Mouse (Mus musculus) telencephalon, adult 2 months (tissue): ENCODE measurements around the gene Arpc3.
A peak's percentile ranks its signal among the peaks of the same experiment; 100 is the strongest.
"Not testable (repeated sequence)": the region's sequence is repeated elsewhere in the genome, so short reads cannot be mapped to it uniquely, and the experiment has no call there.

Experiments
- DNase-seq: peaks from one replicate; pipeline ENCODE4 v3.0.0-alpha.2; 2011; ENCODE audit warnings: low read depth, low spot score

Gene Arpc3

DNA sequence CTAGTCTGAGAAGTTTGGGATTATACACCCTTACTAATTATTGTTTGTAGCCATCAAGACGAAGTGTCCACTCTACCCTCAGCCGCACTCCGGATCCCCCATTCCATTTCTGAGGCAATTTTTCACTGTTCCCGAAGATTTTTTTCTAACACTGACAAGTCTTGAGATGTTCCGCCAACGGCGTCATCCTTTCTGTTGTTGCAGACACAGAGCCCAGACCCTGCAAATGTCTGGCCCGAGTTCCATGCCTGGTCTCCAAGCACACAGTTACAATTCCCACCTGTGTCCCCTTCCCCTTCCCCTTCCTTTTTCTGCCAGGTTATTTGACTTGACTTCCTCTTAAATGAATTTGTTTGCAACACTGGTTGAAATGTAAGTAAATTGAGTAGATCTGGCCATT is 8.2 kb downstream of the Arpc3 start:
- DNase-seq: no peak

DNA sequence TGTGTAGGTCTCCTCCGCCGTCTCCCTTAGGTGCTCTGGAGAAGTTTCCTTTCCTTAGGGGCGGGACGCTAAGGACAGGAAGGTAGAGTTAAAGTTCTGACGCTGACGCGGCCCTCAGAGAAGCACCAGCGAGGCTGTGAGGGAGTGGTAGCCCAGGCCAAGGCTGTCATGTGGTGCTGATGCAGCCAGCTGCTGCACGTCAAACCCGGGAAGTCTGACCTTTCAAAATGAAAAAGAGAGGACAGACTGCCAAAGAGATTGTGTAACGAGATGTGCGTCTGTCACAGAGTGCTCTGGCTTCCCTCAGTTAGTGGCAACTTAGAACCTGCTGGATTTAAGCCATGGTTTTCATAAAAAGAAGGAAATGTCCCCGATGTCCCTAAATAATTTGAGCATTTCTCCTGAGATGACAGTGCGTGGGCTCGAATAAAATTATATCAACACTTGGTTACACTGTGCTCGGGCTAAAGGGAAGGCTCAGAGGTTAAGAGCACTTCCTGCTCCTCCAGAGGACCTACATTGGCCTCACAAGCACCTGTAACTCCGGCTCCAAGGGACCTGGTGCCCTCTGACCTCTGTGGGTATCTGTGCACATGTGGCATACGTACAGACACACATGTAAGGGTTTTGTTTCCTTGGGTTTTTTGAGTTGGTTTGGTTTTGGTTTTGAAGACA is 9.1 kb downstream of the Arpc3 start:
- peak; percentile 63 for DNase-seq

DNA sequence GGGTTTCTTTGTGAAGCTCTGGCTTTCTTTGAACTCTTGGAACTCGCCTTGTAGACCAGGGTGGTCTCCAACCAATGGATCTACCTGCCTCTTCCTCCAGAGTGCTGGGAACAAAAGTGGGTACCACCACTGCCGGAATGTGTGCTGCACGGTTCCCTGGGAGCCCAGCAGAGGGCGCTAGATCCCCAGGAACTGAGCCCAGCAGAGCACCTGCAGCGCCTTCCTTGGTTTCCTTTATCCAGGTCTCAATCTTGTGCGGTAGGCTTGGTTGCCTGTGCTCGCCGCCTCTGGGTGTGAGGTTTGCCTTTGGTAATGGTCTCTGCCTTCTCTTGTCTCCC is 9.6 kb downstream of the Arpc3 start:
- DNase-seq: no peak

DNA sequence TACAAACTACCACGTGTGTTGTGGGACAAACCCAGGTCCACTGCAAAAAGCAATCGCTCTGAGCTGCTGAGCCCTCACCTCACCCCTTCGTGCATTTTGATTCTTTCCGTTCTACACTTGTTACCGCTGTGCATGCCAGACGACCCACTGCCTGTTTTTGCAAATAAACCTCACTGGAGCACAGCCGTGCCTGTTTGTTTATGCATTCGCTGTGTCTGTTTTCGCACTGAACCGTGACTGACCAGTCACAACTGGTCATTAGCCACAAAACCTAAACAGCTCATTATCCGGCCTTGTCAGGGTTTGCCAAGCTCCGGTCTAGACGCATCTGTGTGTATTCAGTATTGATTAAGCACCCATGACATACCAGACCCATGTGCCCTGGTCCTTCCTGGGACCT is 10.5 kb downstream of the Arpc3 start:
- DNase-seq: no peak

DNA sequence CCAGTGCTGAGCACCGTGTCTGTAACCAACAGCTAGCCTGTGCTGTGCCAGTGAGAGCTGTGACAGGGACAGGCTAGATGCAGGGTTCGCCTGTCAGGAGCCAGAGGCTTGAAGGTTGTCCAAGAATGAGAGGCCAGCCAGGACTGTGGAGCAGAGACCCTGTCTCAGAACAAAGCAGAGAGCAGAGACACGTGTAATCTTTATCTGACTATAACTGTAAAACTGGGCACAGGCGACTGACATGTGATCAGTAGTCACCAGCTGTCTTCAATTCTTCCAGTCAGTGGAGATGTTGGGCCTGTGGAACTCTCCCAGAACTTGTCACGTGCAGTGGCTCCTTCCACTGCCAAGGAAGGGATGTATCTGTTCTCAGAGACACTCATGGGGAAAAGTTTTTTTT is 11.1 kb downstream of the Arpc3 start:
- DNase-seq: peak; percentile 81

DNA sequence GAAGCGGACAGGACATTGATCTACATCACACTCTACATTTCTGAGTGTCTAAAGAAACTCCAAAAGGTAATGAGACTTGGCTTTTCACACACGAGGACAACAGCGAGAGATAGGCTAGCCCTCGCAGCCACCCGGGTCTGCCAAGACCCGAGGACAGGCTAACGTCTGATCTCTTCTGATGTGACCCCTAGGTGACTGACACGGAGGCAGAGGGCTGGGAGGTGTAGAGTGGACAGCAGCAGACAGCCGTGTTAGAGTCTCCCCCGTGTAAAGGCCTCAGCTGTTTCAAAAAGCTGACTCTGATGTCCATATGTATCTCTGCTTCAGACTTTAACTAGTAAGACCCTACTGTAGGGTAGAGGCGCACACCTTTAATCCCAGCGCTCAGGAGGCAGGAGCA is 11.7 kb downstream of the Arpc3 start:
- no peak for DNase-seq

DNA sequence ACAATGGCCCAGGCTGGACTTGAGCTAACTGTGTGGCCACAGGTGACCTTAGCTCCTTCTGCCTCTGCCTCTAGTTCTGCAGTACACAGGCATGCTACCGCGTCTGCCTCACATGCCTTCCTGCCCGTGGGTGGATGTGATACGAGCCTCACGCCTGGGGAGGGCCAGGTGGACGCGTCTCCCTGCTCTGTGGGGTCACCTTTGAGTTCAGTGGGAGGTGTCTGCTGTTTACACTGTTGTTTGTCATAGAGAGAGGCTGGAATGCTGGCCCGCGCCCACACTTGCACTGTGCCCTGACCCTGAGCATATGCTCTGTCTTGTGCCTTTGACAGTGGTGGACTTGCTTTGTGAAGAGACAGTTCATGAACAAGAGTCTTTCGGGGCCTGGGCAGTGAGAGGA is 13.9 kb downstream of the Arpc3 start:
- no peak for DNase-seq

DNA sequence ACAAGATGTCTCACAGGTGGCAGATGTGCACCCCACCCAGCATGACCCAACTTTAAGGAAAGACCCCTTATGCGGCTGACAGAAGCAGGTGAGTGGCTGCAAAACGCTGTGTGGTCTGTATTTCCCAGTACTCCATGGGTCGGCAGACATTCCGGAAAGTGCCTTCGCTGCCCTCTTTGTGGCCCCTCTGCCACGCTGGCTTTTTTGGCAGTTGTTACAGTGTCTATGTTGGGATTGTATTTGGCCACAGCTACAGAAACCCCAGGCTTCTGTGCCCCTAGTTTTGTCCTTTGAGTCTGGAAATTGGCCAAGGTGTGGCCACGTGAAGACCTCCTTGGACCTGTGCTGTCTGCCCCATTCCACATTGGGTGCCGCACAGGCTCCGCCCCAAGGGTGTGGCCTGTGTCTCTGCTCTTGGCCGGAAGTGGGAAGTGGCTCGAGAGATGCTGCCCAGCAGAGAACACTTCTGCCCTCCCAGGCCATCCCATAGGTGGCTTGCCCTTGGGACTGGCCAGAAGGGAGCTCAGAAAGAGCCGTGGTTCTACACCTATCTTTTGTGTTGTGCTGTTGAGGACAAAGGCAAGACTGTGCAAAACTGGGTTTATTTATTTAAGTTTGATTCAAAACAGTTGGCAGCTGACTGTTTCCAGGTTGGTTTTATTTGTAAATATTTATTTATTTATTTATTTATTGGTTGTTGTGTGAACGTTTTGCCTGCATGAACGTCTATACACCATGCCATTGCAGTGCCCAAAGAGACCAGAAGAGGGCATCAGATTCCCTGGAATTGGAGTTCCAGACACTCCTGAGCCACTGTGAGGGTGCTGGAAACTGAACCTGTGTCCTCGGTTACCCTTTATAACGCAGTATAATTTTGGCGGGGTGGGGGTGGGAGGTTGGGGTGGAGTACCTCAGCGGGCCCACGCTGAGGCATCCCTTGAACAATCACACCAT is 18.3 kb downstream of the Arpc3 start:
- DNase-seq: no peak

DNA sequence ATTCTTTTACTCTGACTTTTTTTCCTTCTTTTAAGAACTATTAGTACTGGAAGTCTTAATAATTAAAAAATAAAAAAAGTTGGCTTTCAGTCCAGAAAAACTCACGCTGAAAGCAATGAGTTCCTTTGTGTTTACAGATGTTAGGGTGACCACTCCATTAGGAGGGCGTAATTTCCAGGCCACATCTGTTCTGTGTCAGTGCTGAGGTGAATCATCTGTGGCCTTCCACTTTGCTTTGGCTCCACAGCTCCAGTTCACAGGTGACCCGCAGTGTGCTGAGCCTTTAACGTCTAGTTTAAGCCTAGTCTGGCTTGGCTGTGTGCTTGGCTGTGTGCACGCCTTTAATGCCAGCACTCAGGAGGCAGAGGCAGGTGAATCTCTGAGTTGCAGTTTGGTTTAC is 20.2 kb downstream of the Arpc3 start:
- no peak for DNase-seq

DNA sequence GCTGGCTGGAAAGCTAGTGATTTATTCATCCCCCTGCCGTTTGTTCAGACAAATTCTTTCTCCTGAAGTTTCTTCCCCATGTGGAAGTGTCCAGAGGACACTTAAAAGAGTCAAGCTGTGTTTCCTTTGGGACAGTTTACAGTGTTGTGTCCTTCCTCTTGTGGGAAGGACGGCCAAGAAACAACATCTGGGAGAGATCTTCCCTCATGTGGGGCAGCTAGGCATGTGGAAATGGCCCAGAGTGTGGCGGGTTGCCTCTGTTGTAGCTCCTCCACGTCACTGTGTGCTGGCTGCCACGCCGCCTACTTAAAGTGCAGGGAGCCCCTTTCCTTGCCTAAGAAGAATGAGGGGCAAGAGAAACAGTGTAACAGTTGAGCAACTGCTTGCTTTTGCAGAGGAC is 21.1 kb downstream of the Arpc3 start:
- DNase-seq: no peak

DNA sequence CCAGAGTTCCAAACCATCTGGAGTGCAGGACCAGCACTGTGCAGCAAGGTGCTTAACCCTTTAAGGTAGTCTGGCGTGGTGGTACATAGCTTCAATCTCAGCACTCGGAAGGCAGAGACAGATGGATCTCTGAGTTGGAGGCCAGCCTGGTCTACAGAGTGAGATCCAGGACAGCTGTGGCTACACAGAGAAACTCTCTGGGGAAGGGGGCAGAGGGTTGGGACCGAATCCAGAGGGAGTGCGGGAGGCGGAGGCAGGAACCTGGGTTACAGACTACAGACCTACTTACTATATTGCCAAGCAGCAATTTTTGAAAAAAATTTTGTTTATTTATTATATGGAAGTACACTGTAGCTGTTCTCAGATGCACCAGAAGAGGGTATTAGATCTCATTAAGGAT is 22.7 kb downstream of the Arpc3 start:
- DNase-seq: no peak

DNA sequence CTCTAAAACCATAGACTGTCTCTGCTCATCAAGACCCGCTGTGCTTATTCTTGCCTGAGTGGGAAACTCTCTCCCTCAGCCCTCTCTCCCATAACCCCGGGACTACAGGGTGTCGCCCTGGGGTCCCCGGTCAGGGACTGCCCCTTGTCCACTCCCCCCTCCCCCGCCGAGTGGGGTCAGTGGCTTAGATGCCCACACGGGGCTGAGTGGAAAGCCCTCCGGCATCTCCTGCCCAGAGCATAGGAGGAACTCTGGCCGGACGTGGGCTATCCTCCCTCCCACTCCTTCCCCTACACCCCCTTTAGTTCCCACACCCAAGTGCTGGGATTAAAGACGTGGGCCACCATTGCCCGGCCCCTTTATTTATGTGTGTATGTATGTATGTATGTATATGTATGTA is 23.8 kb downstream of the Arpc3 start:
- no peak for DNase-seq

DNA sequence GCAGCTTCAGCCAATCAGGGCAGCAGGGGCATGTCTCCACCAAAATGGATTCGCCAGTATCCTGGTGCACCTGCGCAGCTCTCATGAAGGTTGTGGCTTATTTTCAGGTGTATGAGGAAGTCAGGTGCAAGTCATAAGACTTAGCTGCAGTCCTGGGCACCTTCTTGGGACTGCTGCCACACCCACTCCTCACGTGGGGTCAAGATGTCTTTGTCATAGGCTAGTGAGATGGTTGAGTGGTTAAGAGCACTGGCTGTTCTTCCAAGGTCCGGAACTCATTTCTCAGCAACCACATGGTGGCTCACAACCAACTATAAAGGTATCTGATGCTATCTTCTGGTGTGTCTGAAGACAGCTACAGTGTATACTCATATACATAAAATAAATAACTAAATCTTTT is 29.0 kb downstream of the Arpc3 start:
- not testable (repeated sequence) for DNase-seq

DNA sequence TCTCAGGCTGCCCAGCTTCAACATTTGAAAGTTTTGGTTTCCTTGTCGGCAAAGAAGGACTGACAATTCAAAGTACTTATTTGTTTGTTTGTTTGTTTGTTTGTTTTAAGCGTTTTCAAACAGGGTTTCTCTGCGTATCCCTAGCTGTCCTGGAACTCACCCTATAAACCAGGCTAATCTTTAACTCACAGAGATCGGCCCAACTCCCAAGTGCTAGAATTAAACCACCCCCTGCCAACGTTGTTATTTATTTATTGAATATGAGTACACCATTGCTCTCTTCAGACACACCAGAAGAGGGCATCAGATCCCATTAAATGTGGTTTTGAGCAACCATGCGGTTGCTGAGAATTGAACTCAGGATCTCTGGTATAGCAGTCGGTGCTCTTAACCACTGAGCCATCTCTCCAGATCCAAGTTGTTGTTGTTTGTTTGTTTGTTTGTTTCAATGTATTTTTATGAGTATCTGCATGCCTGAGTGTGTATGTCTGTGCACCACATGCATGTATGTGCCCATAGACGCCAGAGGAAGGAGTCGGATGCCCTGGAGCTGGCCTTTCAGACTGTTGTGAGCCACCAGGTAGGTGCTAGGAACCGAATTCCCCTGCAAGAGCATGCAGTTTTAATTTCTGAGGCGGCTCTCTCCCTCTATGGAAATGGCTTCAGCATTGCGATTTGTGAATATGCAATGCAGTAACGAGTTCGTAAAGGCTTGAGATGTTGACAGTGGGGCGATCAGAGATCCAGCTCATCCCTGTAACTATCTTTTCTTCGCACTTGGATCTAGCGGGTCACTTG is 29.8 kb downstream of the Arpc3 start, which contains the start of gene Anapc7:
Gene Anapc7, plus strand, starts transcription at position 423 of the 798 bp plus-strand sequence.
- DNase-seq: no peak

DNA sequence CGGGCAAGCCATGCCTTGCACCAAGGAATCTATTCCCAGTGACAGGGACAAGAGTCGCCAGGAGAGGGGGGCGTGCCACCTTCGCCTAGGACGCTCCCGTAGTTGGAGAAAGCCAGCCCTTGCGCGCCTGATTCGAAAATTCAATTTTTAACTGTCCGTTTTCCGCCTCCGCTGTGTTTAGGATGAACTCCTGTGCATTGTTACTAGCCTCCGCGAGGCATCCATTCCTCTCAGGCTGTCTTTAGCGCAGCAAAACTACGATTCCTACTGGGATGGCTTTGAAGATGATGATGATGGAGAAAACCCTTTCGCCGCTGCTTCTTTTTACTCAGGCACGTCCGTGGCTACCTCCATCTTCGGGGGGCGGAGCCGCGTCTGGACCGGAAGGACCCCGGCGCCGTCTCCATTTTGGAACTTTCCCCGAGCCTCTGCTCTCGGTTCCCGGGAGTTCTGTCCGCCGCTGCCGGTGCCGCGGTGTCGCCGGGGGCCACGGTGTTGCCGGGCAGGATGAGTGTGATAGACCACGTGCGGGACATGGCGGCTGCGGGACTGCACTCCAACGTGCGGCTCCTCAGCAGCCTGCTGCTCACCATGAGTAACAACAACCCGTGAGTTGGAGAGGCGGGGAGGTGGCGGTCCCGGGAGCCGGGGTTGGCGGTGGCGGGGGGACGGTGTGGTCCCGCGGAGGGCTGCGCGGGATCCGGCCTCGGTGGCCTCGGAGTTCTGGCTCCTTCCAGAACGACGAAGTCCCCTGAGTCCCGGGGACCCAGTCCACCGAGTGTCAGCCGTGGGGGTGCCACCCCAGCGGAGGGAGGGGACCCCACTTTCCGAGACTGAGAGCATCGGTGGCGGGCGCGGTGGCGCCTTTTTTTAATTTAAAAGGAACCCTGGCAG is 30.6 kb downstream of the Arpc3 start:
- peak; percentile 84 for DNase-seq

DNA sequence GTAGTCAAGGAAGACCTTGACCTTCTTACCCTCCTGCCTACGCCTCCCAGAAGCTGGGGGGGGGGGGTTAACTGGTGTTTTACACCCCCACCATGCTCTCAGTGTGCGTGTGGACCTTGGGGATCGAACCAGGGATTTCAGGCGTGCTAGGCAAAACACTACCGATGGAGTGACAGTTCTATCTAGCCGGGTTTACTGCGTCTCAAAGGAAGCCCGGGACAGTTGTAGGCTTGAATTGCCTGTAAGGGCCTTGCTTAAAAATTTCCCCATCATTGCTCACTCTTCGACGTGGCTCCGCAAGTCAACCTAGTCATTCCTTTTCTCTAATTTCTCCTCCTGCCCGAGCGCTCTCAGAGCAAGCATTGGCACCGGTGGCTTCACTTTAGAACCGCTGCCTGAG is 31.4 kb downstream of the Arpc3 start:
- no peak for DNase-seq

DNA sequence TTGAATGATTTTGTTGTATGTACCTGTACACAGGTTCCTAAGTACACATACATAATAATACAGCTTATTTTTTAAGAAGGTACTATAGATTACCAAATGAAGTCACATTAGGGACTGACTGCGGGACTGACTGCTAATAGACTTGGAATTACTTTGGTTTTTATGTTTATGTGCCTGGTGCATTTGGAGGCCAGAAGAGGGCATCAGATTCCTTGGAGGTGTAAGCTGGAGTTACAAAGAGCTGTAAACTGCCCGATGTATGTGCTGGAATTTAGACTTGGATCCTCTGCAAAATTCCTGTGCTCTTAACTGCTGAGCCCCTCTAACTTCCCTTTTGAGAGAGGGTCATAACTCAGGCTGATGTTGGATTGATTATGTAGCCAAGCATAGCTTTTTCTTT is 33.9 kb downstream of the Arpc3 start:
- no peak for DNase-seq

DNA sequence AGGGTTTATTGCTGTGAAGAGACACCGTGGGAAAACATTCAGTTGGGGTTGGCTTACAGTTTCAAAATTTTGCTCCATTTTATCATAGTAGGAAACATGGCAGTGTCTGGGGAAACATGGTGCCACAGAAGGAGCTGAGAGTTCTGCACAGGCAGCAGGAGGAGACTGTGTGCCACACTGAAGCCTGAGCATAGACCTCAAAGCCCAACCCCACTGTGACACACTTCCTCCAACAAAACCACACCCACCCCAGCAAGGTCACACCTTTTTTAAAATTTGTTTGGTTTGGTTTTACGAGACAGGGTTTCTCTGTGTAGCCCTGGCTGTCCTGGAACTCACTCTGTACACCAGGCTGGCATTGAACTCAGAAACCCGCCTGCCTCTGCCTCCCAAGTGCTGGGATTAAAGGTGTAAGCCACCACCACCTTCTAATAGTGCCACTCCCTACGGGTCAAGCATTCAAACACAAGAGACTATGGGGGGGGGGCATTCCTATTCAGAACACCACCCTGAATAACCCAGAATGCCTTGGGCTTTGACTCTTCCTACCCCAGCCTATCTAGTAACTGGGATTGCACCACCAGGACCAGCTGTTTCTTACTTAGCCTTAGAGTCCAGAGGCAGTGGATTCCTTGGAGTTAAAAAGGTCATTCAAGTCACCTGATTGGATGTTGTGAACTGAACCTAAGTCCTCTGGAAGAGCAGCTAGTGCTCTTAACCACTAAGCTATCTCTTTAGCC is 38.5 kb downstream of the Arpc3 start:
- DNase-seq: no peak

DNA sequence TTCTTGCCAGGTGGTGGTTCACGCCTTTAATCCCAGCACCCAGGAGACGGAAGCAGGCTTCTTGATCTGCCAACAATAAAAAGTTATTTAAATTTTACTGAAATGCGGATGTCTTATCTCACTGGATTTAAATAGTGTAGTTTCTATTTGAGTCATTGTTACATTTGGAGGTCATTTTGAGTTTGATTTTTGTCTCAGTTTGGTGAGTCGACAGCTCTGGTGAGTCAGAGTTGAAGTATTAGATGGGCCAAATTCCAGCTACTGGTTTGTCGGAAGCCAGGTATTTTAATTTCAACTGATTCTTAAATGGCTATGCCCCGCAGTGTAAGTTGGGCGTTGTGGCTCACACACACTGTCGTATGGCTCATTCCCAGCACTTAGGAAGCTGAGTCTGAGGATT is 39.5 kb downstream of the Arpc3 start:
- no peak for DNase-seq

DNA sequence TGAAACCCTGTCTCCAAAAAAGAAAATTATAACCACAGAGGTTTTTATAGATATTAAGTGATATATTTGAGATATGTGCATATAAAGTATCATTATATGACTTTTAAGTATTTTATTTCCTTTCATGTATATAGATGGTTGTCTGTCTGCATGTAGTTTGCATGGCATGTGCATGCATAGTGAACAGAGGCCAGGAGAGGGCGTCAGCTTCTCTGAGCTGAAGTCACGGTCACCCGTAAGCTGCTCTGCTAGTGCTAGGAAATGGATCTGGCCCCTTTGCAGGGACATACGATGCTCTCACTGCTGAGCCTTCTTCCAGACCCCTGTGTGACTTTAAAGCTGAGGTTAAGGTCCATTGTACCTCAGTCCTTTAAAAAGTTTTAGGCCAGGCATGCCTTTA is 42.9 kb downstream of the Arpc3 start:
- DNase-seq: no peak
